Mouse (Mus musculus): ENCODE measurements around the gene Cox6b2. TPM values are rescaled to one million over a fixed set of nuclear protein-coding genes. Genes with fewer than 3 reads are reported as not detected.

Gene Cox6b2
- polyA plus RNA-seq, 1 experiment from 2014 or later, result 116 TPM

GRCm38 (mm10) chr7:4739041-4739543 is 13.8 kb downstream of the Cox6b2 start:
- Histone ChIP-seq H3K4me1 (replicated peaks; ENCODE audit: control insufficient read depth, insufficient read depth, low read length) (peaks cover 29% of the 10 kb centered on the region), H3K27me3 (replicated peaks; ENCODE audit: control insufficient read depth, insufficient read depth, low read length) (no peaks in the 10 kb centered on the region), H3K27ac (ENCODE audit: low read depth, low read length) (no peak overlapping the region)

GRCm38 (mm10) chr7:4732968-4733392 is 19.9 kb downstream of the Cox6b2 start:
- H3K9ac ChIP-seq (ENCODE audit: low read depth, low read length), result no peak overlapping the region
- DNase-seq (ENCODE audit: low spot score) (no peak), ATAC-seq (replicated peaks; ENCODE audit: low FRiP score) (peak; percentile 82)
- no peak overlapping the region for H3K27ac ChIP-seq (ENCODE audit: low read depth, low read length)
- no peaks in the 10 kb centered on the region for H3K27me3 ChIP-seq (replicated peaks; ENCODE audit: control insufficient read depth, insufficient read depth, low read length)
- H3K4me3 ChIP-seq (ENCODE audit: low read depth, low read length), result no peak overlapping the region
- peaks cover 3% of the 10 kb centered on the region for H3K4me1 ChIP-seq (replicated peaks; ENCODE audit: control insufficient read depth, insufficient read depth, low read length)
- H3K4me2 ChIP-seq, result peak overlapping the region; percentile 6; the same call in 1 of the 2 replicates
- H3K36me3 ChIP-seq (ENCODE audit: control insufficient read depth, insufficient read depth, low read length), result no peaks in the 10 kb centered on the region
- 41% methylated on average over 6 of the region's 6 CpGs for WGBS
- no peaks in the 10 kb centered on the region for H3K9me3 ChIP-seq (ENCODE audit: control insufficient read depth, low read length)

More at GRCm38 (mm10) chr7:4739041-4739543, 13.8 kb downstream of the Cox6b2 start:
- H3K4me3 ChIP-seq (ENCODE audit: low read depth, low read length), result peak overlapping the region; percentile 45
- H3K4me2 ChIP-seq, result peak overlapping the region; percentile 68
- WGBS, result 60% methylated on average over 10 of the region's 10 CpGs
- peaks cover 4% of the 10 kb centered on the region; the same call in 1 of the 2 replicates for H3K36me3 ChIP-seq (ENCODE audit: control insufficient read depth, insufficient read depth, low read length)
- peak overlapping the region; percentile 31; the same call in 1 of the 2 replicates for H3K9ac ChIP-seq (ENCODE audit: low read depth, low read length)
- no peak for DNase-seq (ENCODE audit: low spot score)
- H3K9me3 ChIP-seq (ENCODE audit: control insufficient read depth, low read length), result no peaks in the 10 kb centered on the region
- ATAC-seq (replicated peaks; ENCODE audit: low FRiP score), result no peak

- ATAC-seq (replicated peaks; ENCODE audit: low FRiP score) (no peak), DNase-seq (ENCODE audit: low spot score) (no peak)
- Histone ChIP-seq H3K27me3 (replicated peaks; ENCODE audit: control insufficient read depth, insufficient read depth, low read length) (no peaks in the 10 kb centered on the region), H3K9ac (ENCODE audit: low read depth, low read length) (no peak overlapping the region), H3K4me3 (ENCODE audit: low read depth, low read length) (no peak overlapping the region), H3K4me1 (replicated peaks; ENCODE audit: control insufficient read depth, insufficient read depth, low read length) (peaks cover 3% of the 10 kb centered on the region), H3K9me3 (ENCODE audit: control insufficient read depth, low read length) (no peaks in the 10 kb centered on the region), H3K36me3 (ENCODE audit: control insufficient read depth, insufficient read depth, low read length) (no peaks in the 10 kb centered on the region), H3K27ac (ENCODE audit: low read depth, low read length) (no peak overlapping the region), H3K4me2 (no peak overlapping the region)
- 68% methylated on average over 5 of the region's 5 CpGs for WGBS
Measured at GRCm38 (mm10) chr7:4731090-4731489, 21.8 kb downstream of the Cox6b2 start.

GRCm38 (mm10) chr7:4725169-4725568 is 27.7 kb downstream of the Cox6b2 start, which contains the start of gene Tmem150b:
Gene Tmem150b, minus strand, starts transcription at chr7:4725249.
- 42% methylated on average over 7 of the region's 7 CpGs for WGBS
- peak within 1 kb of the TSS; percentile 62; the same call in 1 of the 2 replicates for H3K4me2 ChIP-seq
- no peaks in the 10 kb centered on the region for H3K9me3 ChIP-seq (ENCODE audit: control insufficient read depth, low read length)
- H3K36me3 ChIP-seq (ENCODE audit: control insufficient read depth, insufficient read depth, low read length), result no peaks in the 10 kb centered on the region
- no peak within 1 kb of the TSS for H3K27ac ChIP-seq (ENCODE audit: low read depth, low read length)
- no peaks in the 10 kb centered on the region for H3K27me3 ChIP-seq (replicated peaks; ENCODE audit: control insufficient read depth, insufficient read depth, low read length)
- H3K4me1 ChIP-seq (replicated peaks; ENCODE audit: control insufficient read depth, insufficient read depth, low read length), result no peaks in the 10 kb centered on the region; the same call in 1 of the 2 replicates
- DNase-seq (ENCODE audit: low spot score) (no peak), ATAC-seq (replicated peaks; ENCODE audit: low FRiP score) (no peak)
- no peak within 1 kb of the TSS for H3K4me3 ChIP-seq (ENCODE audit: low read depth, low read length)
- no peak within 1 kb of the TSS for H3K9ac ChIP-seq (ENCODE audit: low read depth, low read length)

GRCm38 (mm10) chr7:4724359-4724758 is 28.5 kb downstream of the Cox6b2 start:
- no peaks in the 10 kb centered on the region for H3K9me3 ChIP-seq (ENCODE audit: control insufficient read depth, low read length)
- H3K9ac ChIP-seq (ENCODE audit: low read depth, low read length), result no peak overlapping the region
- no peaks in the 10 kb centered on the region; the same call in 1 of the 2 replicates for H3K4me1 ChIP-seq (replicated peaks; ENCODE audit: control insufficient read depth, insufficient read depth, low read length)
- H3K27me3 ChIP-seq (replicated peaks; ENCODE audit: control insufficient read depth, insufficient read depth, low read length), result no peaks in the 10 kb centered on the region
- DNase-seq (ENCODE audit: low spot score) (no peak), ATAC-seq (replicated peaks; ENCODE audit: low FRiP score) (no peak)
- no peak overlapping the region for H3K27ac ChIP-seq (ENCODE audit: low read depth, low read length)
- no peak overlapping the region for H3K4me3 ChIP-seq (ENCODE audit: low read depth, low read length)
- no peak overlapping the region; the same call in 1 of the 2 replicates for H3K4me2 ChIP-seq
- WGBS, result 16% methylated on average over 3 of the region's 3 CpGs
- no peaks in the 10 kb centered on the region for H3K36me3 ChIP-seq (ENCODE audit: control insufficient read depth, insufficient read depth, low read length)

- Histone ChIP-seq H3K27me3 (replicated peaks; ENCODE audit: control insufficient read depth, insufficient read depth, low read length) (no peaks in the 10 kb centered on the region), H3K4me2 (peak overlapping the region; percentile 62), H3K9me3 (ENCODE audit: control insufficient read depth, low read length) (no peaks in the 10 kb centered on the region), H3K4me1 (replicated peaks; ENCODE audit: control insufficient read depth, insufficient read depth, low read length) (no peaks in the 10 kb centered on the region; the same call in 1 of the 2 replicates), H3K36me3 (ENCODE audit: control insufficient read depth, insufficient read depth, low read length) (no peaks in the 10 kb centered on the region), H3K9ac (ENCODE audit: low read depth, low read length) (0 out of 2 replicates have a peak overlapping the region, but pooled peaks have one; percentile 16), H3K4me3 (ENCODE audit: low read depth, low read length) (peak overlapping the region; percentile 28; the same call in 1 of the 2 replicates), H3K27ac (ENCODE audit: low read depth, low read length) (no peak overlapping the region)
- ATAC-seq (replicated peaks; ENCODE audit: low FRiP score) (peak; percentile 59; the same call in 1 of the 2 replicates), DNase-seq (ENCODE audit: low spot score) (no peak)
- 35% methylated on average over 12 of the region's 12 CpGs for WGBS
Measured at GRCm38 (mm10) chr7:4723508-4723907, 29.4 kb downstream of the Cox6b2 start.

- DNase-seq (ENCODE audit: low spot score), result no peak
- H3K9ac ChIP-seq (ENCODE audit: low read depth, low read length), result no peak overlapping the region
- H3K4me3 ChIP-seq (ENCODE audit: low read depth, low read length), result no peak overlapping the region
- H3K9me3 ChIP-seq (ENCODE audit: control insufficient read depth, low read length), result no peaks in the 10 kb centered on the region
- no peaks in the 10 kb centered on the region for H3K36me3 ChIP-seq (ENCODE audit: control insufficient read depth, insufficient read depth, low read length)
- no peaks in the 10 kb centered on the region for H3K4me1 ChIP-seq (replicated peaks; ENCODE audit: control insufficient read depth, insufficient read depth, low read length)
- no peaks in the 10 kb centered on the region for H3K27me3 ChIP-seq (replicated peaks; ENCODE audit: control insufficient read depth, insufficient read depth, low read length)
- WGBS, result 87% methylated on average over 3 of the region's 3 CpGs
- no peak for ATAC-seq (replicated peaks; ENCODE audit: low FRiP score)
- H3K27ac ChIP-seq (ENCODE audit: low read depth, low read length), result no peak overlapping the region
- no peak overlapping the region for H3K4me2 ChIP-seq
Measured at GRCm38 (mm10) chr7:4719276-4719675, 33.6 kb downstream of the Cox6b2 start.

GRCm38 (mm10) chr7:4716955-4717354 is 35.9 kb downstream of the Cox6b2 start:
- 65% methylated on average over 6 of the region's 6 CpGs for WGBS
- Histone ChIP-seq H3K9ac (ENCODE audit: low read depth, low read length) (no peak overlapping the region), H3K4me2 (no peak overlapping the region), H3K4me3 (ENCODE audit: low read depth, low read length) (no peak overlapping the region), H3K27me3 (replicated peaks; ENCODE audit: control insufficient read depth, insufficient read depth, low read length) (no peaks in the 10 kb centered on the region), H3K9me3 (ENCODE audit: control insufficient read depth, low read length) (no peaks in the 10 kb centered on the region), H3K36me3 (ENCODE audit: control insufficient read depth, insufficient read depth, low read length) (0 out of 2 replicates have a peak, but pooled peaks cover 4% of the 10 kb centered on the region), H3K27ac (ENCODE audit: low read depth, low read length) (no peak overlapping the region), H3K4me1 (replicated peaks; ENCODE audit: control insufficient read depth, insufficient read depth, low read length) (no peaks in the 10 kb centered on the region)
- no peak for ATAC-seq (replicated peaks; ENCODE audit: low FRiP score)
- no peak for DNase-seq (ENCODE audit: low spot score)

- no peaks in the 10 kb centered on the region for H3K27me3 ChIP-seq (replicated peaks; ENCODE audit: control insufficient read depth, insufficient read depth, low read length)
- H3K4me1 ChIP-seq (replicated peaks; ENCODE audit: control insufficient read depth, insufficient read depth, low read length), result no peaks in the 10 kb centered on the region
- H3K27ac ChIP-seq (ENCODE audit: low read depth, low read length), result no peak overlapping the region
- WGBS, result 73% methylated on average over 3 of the region's 3 CpGs
- ATAC-seq (replicated peaks; ENCODE audit: low FRiP score), result no peak
- H3K9ac ChIP-seq (ENCODE audit: low read depth, low read length), result no peak overlapping the region
- H3K4me2 ChIP-seq, result no peak overlapping the region
- DNase-seq (ENCODE audit: low spot score), result no peak
- H3K36me3 ChIP-seq (ENCODE audit: control insufficient read depth, insufficient read depth, low read length), result peaks cover 8% of the 10 kb centered on the region; the same call in 1 of the 2 replicates
- H3K9me3 ChIP-seq (ENCODE audit: control insufficient read depth, low read length), result no peaks in the 10 kb centered on the region
- no peak overlapping the region for H3K4me3 ChIP-seq (ENCODE audit: low read depth, low read length)
Measured at GRCm38 (mm10) chr7:4712594-4712993, 40.3 kb downstream of the Cox6b2 start.

Measured in liver, embryonic 11.5 days (tissue).